Mouse (Mus musculus) cerebellum, adult 2 months (tissue): ENCODE measurements at regions not wholly inside any gene's neighbourhood (a gene's known extent, or its start where the extent isn't known, plus 50 kb on each side); places are given as distances from the start of the nearest gene placed in this dataset.
"Not testable (repeated sequence)": the region's sequence is repeated elsewhere in the genome, so short reads cannot be mapped to it uniquely, and the experiment has no call there.

Experiments used
- DNase-seq, 2 experiments: peaks; one replicate each; pipeline ENCODE4 v3.0.0; 2021
- H3K27ac ChIP-seq: fragments of 200-500 bp; 2 replicates; pipeline ENCODE4 v1.5.1; 2012; ENCODE audit warnings: low read length, control low read depth, inconsistent platforms; ENCODE audit not compliant: insufficient read depth
- H3K27me3 ChIP-seq: fragments of 200-500 bp; 2 replicates; pipeline ENCODE4 v1.6.1; 2012; ENCODE audit warnings: inconsistent platforms, mild to moderate bottlenecking, low read length, moderate library complexity; ENCODE audit not compliant: control insufficient read depth, insufficient read depth
- H3K4me1 ChIP-seq: fragments of 200-500 bp; 2 replicates; pipeline ENCODE4 v1.6.1; 2011; ENCODE audit warnings: low read length; ENCODE audit not compliant: control insufficient read depth, insufficient read depth
- H3K4me3 ChIP-seq: fragments of 200-500 bp; replicated peaks from 2 replicates; pipeline ENCODE3; 2011; ENCODE audit warnings: mild to moderate bottlenecking, low read depth, low read length, control low read depth; ENCODE audit not compliant: insufficient read depth
- CTCF ChIP-seq: fragments of 200-500 bp; IDR thresholded peaks from 2 replicates; pipeline ENCODE4 v1.5.1; 2011; ENCODE audit warnings: low read depth, mild to moderate bottlenecking, control low read depth, low read length, moderate library complexity, borderline replicate concordance; ENCODE audit not compliant: insufficient read depth
- POLR2A ChIP-seq: fragments of 200-500 bp; IDR thresholded peaks from 2 replicates; pipeline ENCODE4 v1.6.1; 2011; ENCODE audit warnings: low read length, control low read depth, borderline replicate concordance; ENCODE audit not compliant: insufficient read depth
- WGBS: fragments of 180-500 bp; shearing (Covaris S2); methylation state at CpG from one replicate; pipeline ENCODE4 v1.1.7; 2018; 5-methylcytosine and 5-hydroxymethylcytosine counted together

GRCm38 (mm10) chr12:48819168-48819567, 563.3 kb upstream of the Foxg1 start:
- TF ChIP-seq POLR2A: no peak
- no peak for TF ChIP-seq CTCF
- no peak for DNase-seq
- Histone ChIP-seq H3K4me1 (no peaks in the 10 kb centered on the region), H3K27me3 (no peaks in the 10 kb centered on the region), H3K4me3 (no peak overlapping the region), H3K27ac (no peak overlapping the region)

DNA sequence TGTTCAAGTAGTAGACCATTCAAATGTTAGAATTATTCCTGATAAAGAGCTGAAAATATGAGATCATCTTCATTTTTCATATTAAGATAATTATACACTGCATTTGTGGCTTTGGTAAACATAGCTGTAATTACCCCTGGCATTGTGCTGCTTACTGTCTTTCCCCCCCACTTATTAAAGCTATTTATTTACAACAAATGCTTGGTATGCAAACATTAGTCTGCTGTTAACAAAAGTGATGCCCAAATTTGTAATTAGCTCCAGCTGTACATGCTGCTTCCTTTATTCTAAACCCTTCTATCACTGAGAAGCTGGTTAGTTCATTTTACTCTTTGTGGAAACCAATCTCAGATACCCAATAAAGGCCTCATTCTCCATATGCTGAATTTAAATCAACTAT, 562.3 kb upstream of the Foxg1 start:
- Histone ChIP-seq H3K27me3 (no peaks in the 10 kb centered on the region), H3K27ac (no peak overlapping the region), H3K4me1 (no peaks in the 10 kb centered on the region), H3K4me3 (no peak overlapping the region)
- no peak for DNase-seq
- TF ChIP-seq POLR2A: no peak
- TF ChIP-seq CTCF: no peak

DNA sequence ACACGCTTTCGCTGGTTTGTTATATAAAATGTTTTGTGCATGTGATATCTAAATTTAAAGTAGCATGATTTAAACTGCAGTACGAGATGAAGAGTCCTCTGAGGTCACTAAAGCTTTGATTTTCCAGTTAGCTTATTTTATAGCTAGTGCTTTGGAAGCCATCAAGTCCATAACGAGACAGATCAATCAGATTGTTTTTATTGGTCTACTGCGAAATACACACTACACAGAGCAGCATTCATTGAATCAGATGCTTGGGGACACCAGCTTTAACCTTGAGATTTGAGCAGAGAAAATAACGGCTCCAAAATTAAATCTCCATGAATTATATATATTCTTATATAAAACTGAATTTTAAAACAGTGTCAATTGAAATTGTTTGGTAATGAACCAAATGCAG, 556.2 kb upstream of the Foxg1 start:
- Histone ChIP-seq H3K27ac (no peak overlapping the region), H3K4me3 (no peak overlapping the region), H3K27me3 (no peaks in the 10 kb centered on the region), H3K4me1 (no peaks in the 10 kb centered on the region)
- TF ChIP-seq POLR2A: no peak
- TF ChIP-seq CTCF: no peak
- 84% methylated on average over 6 of the region's 6 CpGs for WGBS
- no peak for DNase-seq

DNA sequence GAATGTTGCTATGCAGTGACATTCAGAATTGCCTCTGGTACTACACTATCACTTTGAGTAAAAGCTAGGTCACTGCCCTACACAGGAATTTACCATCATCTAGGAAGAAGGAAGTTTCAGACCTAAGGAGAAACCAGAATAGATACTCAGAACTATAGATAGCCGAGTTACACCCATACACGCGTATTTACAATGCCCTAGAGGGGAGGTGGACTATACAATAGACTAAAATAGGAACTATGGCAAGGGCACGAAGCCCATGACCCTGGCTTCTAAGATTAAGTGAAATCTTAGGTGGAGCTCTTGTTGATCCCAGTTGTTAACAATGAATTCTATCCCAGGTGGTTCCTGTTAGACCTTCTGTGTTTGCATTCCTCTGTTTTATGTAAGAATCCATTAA, 529.1 kb upstream of the Foxg1 start:
- not testable (repeated sequence) for H3K4me1 ChIP-seq, H3K27ac ChIP-seq, H3K27me3 ChIP-seq, DNase-seq, H3K4me3 ChIP-seq
- WGBS: 83% methylated on average over 4 of the region's 4 CpGs

DNA sequence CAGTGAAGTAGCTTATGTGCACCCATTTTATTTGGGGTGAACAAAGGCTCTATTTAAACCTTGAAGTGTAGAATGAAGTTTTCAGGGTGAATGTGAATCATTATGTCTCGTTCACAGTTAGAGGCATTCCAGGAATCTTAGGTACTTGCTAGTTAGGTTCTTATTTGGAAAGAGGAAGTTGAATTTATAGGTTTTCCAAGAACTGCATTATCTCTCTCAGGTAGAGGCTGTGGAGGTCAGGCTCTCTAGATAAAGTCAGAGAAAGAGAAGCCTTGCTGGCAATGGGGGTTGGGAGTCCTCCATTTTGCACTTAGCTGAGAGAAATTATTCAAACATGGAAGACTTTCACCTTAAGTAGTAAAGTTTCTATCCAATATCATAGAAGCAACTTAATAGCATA, 528.4 kb upstream of the Foxg1 start:
- no peak overlapping the region for H3K27ac ChIP-seq
- no peak for DNase-seq
- no peaks in the 10 kb centered on the region for H3K4me1 ChIP-seq
- H3K4me3 ChIP-seq: no peak overlapping the region
- no peaks in the 10 kb centered on the region for H3K27me3 ChIP-seq
- WGBS: 91% methylated on average over 1 of the region's 1 CpGs
- no peak for TF ChIP-seq CTCF
- TF ChIP-seq POLR2A: no peak

DNA sequence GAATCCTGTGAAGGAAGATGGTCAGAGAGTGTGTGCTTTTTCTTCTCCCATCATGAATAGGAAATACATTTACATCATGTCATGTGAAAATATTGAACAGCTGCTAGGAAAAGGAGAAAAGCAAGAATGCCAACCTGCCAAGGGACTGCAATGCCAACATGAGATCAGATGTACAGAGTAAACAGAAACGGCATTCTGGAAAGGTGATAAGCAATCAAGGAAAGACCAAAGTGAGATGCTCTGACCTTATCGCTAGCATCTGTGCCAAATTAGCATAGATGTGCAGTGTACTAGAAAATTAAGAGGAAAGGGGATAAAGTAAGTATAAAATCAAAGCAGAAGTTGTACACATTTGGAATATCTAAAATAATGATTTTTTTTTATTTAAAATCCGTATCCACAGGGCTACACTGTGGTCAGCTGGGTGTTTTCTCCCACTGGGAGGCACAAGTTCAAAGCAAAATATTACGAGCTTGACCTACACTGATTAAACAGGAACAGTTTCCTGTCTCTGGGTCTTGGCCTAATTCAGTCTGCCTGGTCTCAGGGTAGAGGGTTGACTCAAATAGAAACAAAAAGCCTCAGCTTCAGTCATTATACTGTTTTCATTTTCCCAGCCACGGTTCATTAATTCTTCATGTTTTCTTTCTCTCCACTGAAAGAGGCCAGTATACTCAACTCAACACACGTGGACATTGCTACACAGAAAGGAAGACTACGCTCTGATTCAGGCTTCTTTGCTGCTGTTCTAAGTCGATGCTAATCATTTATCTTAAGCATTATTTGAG, 504.0 kb upstream of the Foxg1 start:
- Histone ChIP-seq H3K4me3 (no peak overlapping the region), H3K27me3 (no peaks in the 10 kb centered on the region), H3K27ac (no peak overlapping the region), H3K4me1 (no peaks in the 10 kb centered on the region)
- peak in 1 of 2 experiments; percentile 2 for DNase-seq
- WGBS: 28% methylated on average over 8 of the region's 8 CpGs
- TF ChIP-seq CTCF (no peak), POLR2A (no peak)
